Mouse (Mus musculus): ENCODE results near the gene Dlgap5. TPM values are rescaled to one million over a fixed set of nuclear protein-coding genes. Genes with fewer than 3 reads are reported as not detected.

The Dlgap5 gene
- polyA plus RNA-seq, 1 experiment from 2014 or later: 49.5 TPM

- no peak for ATAC-seq (ENCODE audit: insufficient number of reproducible peaks, insufficient read depth, low FRiP score, low read depth)
- WGBS: 67% methylated on average over 9 of the region's 9 CpGs
- Histone ChIP-seq H3K36me3 (ENCODE audit: control insufficient read depth, insufficient read depth, low read length) (no peaks in the 10 kb centered on the region), H3K9me3 (ENCODE audit: control insufficient read depth, low read depth, low read length) (peaks cover 3% of the 10 kb centered on the region; the same call in 1 of the 2 replicates), H3K4me2 (replicated peaks; ENCODE audit: low read depth, low read length) (no peak overlapping the region), H3K4me3 (ENCODE audit: low read depth, low read length) (no peak overlapping the region), H3K27ac (ENCODE audit: low read length) (no peak overlapping the region), H3K9ac (replicated peaks; ENCODE audit: low read depth, low read length) (no peak overlapping the region), H3K27me3 (ENCODE audit: control insufficient read depth, insufficient read depth, low read length) (no peaks in the 10 kb centered on the region), H3K4me1 (ENCODE audit: control insufficient read depth, insufficient read depth, low read length) (no peaks in the 10 kb centered on the region)
These were observed 27.3 kb upstream of the Dlgap5 start for GRCm38 (mm10) chr14:47445331-47446095.

GRCm38 (mm10) chr14:47444907-47445306 is 26.7 kb upstream of the Dlgap5 start:
- ATAC-seq (ENCODE audit: insufficient number of reproducible peaks, insufficient read depth, low FRiP score, low read depth): no peak
- 74% methylated on average over 2 of the region's 2 CpGs for WGBS

DNA sequence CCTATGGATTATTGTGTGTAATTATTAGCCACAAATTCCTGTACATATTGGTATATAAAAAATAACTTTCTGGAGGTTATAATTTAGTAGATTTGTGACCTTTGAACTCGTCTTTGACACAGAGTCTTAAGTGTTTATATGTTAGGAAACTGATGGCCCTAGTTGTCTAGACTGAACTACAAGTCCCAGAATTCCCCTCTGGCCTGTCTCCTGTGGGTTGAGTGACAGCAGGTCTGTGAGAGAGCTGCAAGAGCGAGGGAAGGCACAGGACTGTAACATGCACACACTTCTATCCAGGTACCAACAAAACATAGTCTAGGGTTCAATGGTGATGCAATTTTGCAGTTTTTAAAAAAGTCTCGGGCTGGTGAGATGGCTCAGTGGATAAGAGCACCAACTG is 20.7 kb upstream of the Dlgap5 start:
- Histone ChIP-seq H3K27ac (ENCODE audit: low read length) (no peak overlapping the region), H3K4me3 (ENCODE audit: low read depth, low read length) (no peak overlapping the region), H3K9ac (replicated peaks; ENCODE audit: low read depth, low read length) (no peak overlapping the region), H3K4me2 (replicated peaks; ENCODE audit: low read depth, low read length) (no peak overlapping the region), H3K9me3 (ENCODE audit: control insufficient read depth, low read depth, low read length) (peaks cover 3% of the 10 kb centered on the region; the same call in 1 of the 2 replicates), H3K27me3 (ENCODE audit: control insufficient read depth, insufficient read depth, low read length) (no peaks in the 10 kb centered on the region), H3K36me3 (ENCODE audit: control insufficient read depth, insufficient read depth, low read length) (no peaks in the 10 kb centered on the region), H3K4me1 (ENCODE audit: control insufficient read depth, insufficient read depth, low read length) (no peaks in the 10 kb centered on the region)
- WGBS: 69% methylated on average over 3 of the region's 3 CpGs
- no peak for ATAC-seq (ENCODE audit: insufficient number of reproducible peaks, insufficient read depth, low FRiP score, low read depth)

More at GRCm38 (mm10) chr14:47444907-47445306, 26.7 kb upstream of the Dlgap5 start:
- Histone ChIP-seq H3K4me1 (ENCODE audit: control insufficient read depth, insufficient read depth, low read length) (no peaks in the 10 kb centered on the region), H3K36me3 (ENCODE audit: control insufficient read depth, insufficient read depth, low read length) (no peaks in the 10 kb centered on the region), H3K4me3 (ENCODE audit: low read depth, low read length) (no peak overlapping the region), H3K9me3 (ENCODE audit: control insufficient read depth, low read depth, low read length) (peaks cover 3% of the 10 kb centered on the region; the same call in 1 of the 2 replicates), H3K4me2 (replicated peaks; ENCODE audit: low read depth, low read length) (no peak overlapping the region), H3K27ac (ENCODE audit: low read length) (no peak overlapping the region), H3K27me3 (ENCODE audit: control insufficient read depth, insufficient read depth, low read length) (no peaks in the 10 kb centered on the region), H3K9ac (replicated peaks; ENCODE audit: low read depth, low read length) (no peak overlapping the region)

- Histone ChIP-seq H3K9ac (replicated peaks; ENCODE audit: low read depth, low read length) (no peak overlapping the region), H3K4me3 (ENCODE audit: low read depth, low read length) (no peak overlapping the region), H3K4me2 (replicated peaks; ENCODE audit: low read depth, low read length) (no peak overlapping the region), H3K9me3 (ENCODE audit: control insufficient read depth, low read depth, low read length) (no peaks in the 10 kb centered on the region), H3K36me3 (ENCODE audit: control insufficient read depth, insufficient read depth, low read length) (no peaks in the 10 kb centered on the region), H3K27me3 (ENCODE audit: control insufficient read depth, insufficient read depth, low read length) (no peaks in the 10 kb centered on the region), H3K27ac (ENCODE audit: low read length) (no peak overlapping the region), H3K4me1 (ENCODE audit: control insufficient read depth, insufficient read depth, low read length) (no peaks in the 10 kb centered on the region)
- no peak for ATAC-seq (ENCODE audit: insufficient number of reproducible peaks, insufficient read depth, low FRiP score, low read depth)
These were observed 14.8 kb upstream of the Dlgap5 start for GRCm38 (mm10) chr14:47432987-47433386.

DNA sequence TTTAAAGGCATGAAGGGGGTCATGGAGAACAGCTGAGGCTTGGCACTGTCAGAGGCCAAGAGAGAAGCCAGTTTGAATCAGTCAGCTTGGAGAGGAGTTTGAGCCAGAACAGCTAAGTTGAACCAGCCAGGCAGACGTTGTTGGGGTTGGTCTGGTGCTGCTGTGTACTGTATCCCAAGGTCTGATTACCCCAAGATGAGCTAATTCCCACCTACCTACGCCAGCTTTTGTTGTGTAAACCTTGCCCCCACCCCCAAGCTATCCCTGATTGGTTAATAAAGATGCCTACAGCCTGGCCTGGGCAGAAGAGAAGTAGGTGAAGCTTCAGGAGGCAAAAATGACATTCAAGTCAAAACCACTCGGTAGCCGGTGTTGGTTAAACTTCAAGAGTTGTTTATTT is 4.3 kb upstream of the Dlgap5 start:
- 75% methylated on average over 4 of the region's 4 CpGs for WGBS
- no peak for ATAC-seq (ENCODE audit: insufficient number of reproducible peaks, insufficient read depth, low FRiP score, low read depth)
- Histone ChIP-seq H3K36me3 (ENCODE audit: control insufficient read depth, insufficient read depth, low read length) (no peaks in the 10 kb centered on the region), H3K4me1 (ENCODE audit: control insufficient read depth, insufficient read depth, low read length) (peaks cover 5% of the 10 kb centered on the region; the same call in 1 of the 2 replicates), H3K27ac (ENCODE audit: low read length) (no peak overlapping the region), H3K4me2 (replicated peaks; ENCODE audit: low read depth, low read length) (no peak overlapping the region), H3K9me3 (ENCODE audit: control insufficient read depth, low read depth, low read length) (no peaks in the 10 kb centered on the region), H3K9ac (replicated peaks; ENCODE audit: low read depth, low read length) (no peak overlapping the region), H3K4me3 (ENCODE audit: low read depth, low read length) (no peak overlapping the region), H3K27me3 (ENCODE audit: control insufficient read depth, insufficient read depth, low read length) (no peaks in the 10 kb centered on the region)

DNA sequence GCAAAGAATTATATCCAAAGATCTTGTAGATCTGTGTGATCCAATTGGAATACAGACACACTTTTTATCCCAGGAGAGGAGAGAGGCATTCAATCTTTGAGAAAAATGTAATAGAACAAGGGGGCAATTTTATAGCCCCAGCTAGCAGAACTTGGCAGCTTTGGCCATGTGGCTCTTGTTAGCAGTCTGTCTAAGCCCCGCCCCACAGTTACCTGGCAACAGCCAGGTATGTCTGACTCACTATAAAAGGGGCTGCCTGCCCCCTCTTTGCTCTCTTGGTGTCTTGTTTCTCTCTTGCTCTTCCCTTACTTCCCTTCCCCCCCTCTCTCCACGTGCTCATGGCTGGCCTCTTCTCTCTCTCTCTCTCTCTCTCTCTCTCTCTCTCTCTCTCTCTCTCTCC is 3.4 kb upstream of the Dlgap5 start:
- Histone ChIP-seq H3K27me3 (ENCODE audit: control insufficient read depth, insufficient read depth, low read length) (no peaks in the 10 kb centered on the region), H3K4me3 (ENCODE audit: low read depth, low read length) (no peak overlapping the region), H3K4me2 (replicated peaks; ENCODE audit: low read depth, low read length) (no peak overlapping the region), H3K4me1 (ENCODE audit: control insufficient read depth, insufficient read depth, low read length) (peaks cover 12% of the 10 kb centered on the region), H3K27ac (ENCODE audit: low read length) (no peak overlapping the region), H3K9ac (replicated peaks; ENCODE audit: low read depth, low read length) (no peak overlapping the region), H3K9me3 (ENCODE audit: control insufficient read depth, low read depth, low read length) (no peaks in the 10 kb centered on the region), H3K36me3 (ENCODE audit: control insufficient read depth, insufficient read depth, low read length) (no peaks in the 10 kb centered on the region)
- 31% methylated on average over 2 of the region's 2 CpGs for WGBS
- ATAC-seq (ENCODE audit: insufficient number of reproducible peaks, insufficient read depth, low FRiP score, low read depth): no peak

GRCm38 (mm10) chr14:47419723-47420276 is 1.6 kb upstream of the Dlgap5 start:
- H3K4me1 ChIP-seq (ENCODE audit: control insufficient read depth, insufficient read depth, low read length): peaks cover 12% of the 10 kb centered on the region
- H3K9me3 ChIP-seq (ENCODE audit: control insufficient read depth, low read depth, low read length): no peaks in the 10 kb centered on the region
- no peak overlapping the region for H3K9ac ChIP-seq (replicated peaks; ENCODE audit: low read depth, low read length)
- ATAC-seq (ENCODE audit: insufficient number of reproducible peaks, insufficient read depth, low FRiP score, low read depth): no peak
- 93% methylated on average over 24 of the region's 24 CpGs for WGBS
- H3K27me3 ChIP-seq (ENCODE audit: control insufficient read depth, insufficient read depth, low read length): no peaks in the 10 kb centered on the region
- H3K36me3 ChIP-seq (ENCODE audit: control insufficient read depth, insufficient read depth, low read length): peaks cover 8% of the 10 kb centered on the region; the same call in 1 of the 2 replicates
- H3K27ac ChIP-seq (ENCODE audit: low read length): no peak overlapping the region
- no peak overlapping the region for H3K4me2 ChIP-seq (replicated peaks; ENCODE audit: low read depth, low read length)
- H3K4me3 ChIP-seq (ENCODE audit: low read depth, low read length): no peak overlapping the region

DNA sequence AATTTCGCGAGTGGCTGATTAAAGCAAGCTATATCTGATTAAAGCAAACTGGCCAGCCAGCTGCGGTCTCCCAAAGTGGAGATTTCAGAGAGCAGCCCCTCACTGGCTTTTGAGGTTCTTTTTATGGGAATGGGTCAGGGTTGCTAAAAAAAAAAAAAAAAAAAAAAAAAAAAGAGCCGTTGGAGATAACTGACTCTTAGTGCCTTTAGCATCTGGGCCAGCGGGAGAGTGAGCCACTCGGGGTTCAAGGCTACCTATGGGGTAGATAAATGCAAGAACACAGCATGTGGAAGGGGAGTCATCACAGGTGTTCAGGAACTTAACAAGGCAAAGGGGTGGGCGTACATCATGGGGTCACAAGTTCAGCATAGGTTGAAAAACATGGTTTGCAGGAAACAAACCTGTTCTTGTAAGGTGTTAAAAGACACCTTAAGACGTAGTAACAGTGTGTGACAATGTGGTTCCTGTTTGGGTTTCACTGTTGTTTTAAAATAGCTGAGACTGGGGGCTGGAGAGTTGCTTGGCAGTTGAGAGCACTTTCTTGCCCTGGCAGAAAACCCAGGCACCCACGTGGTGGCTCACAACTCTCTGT is 923 bp upstream of the Dlgap5 start:
- WGBS: 72% methylated on average over 9 of the region's 9 CpGs
- peaks cover 12% of the 10 kb centered on the region for H3K4me1 ChIP-seq (ENCODE audit: control insufficient read depth, insufficient read depth, low read length)
- peaks cover 15% of the 10 kb centered on the region; the same call in 1 of the 2 replicates for H3K36me3 ChIP-seq (ENCODE audit: control insufficient read depth, insufficient read depth, low read length)
- H3K9me3 ChIP-seq (ENCODE audit: control insufficient read depth, low read depth, low read length): no peaks in the 10 kb centered on the region
- no peak overlapping the region for H3K9ac ChIP-seq (replicated peaks; ENCODE audit: low read depth, low read length)
- H3K27me3 ChIP-seq (ENCODE audit: control insufficient read depth, insufficient read depth, low read length): no peaks in the 10 kb centered on the region
- H3K4me2 ChIP-seq (replicated peaks; ENCODE audit: low read depth, low read length): no peak overlapping the region
- H3K4me3 ChIP-seq (ENCODE audit: low read depth, low read length): no peak overlapping the region
- H3K27ac ChIP-seq (ENCODE audit: low read length): no peak overlapping the region
- ATAC-seq (ENCODE audit: insufficient number of reproducible peaks, insufficient read depth, low FRiP score, low read depth): no peak

All from stomach, embryonic 14.5 days (tissue).